Mouse (Mus musculus) limb, embryonic 15.5 days (tissue): ENCODE measurements around the gene Ucn2. TPM values are rescaled to one million over a fixed set of nuclear protein-coding genes. Genes with fewer than 3 reads are reported as not detected.

Source experiments
- microRNA counts: library from miRNA; unstranded; fragments of <30 nt; microRNA quantifications from one replicate; lab custom pipeline; 2016
- microRNA-seq: library from miRNA; unstranded; fragments of <30 nt; microRNA quantifications from one replicate; pipeline ENCODE4, GENCODE M21; 2016
- polyA plus RNA-seq: library from polyadenylated mRNA; unstranded; fragments of >200 nt; fragmentation: Nextera tagmentation; extraction: Ambion mirVana; gene quantifications from 2 replicates; pipeline ENCODE4 v1.2.1, GENCODE M21; 2015

Gene Ucn2
- polyA plus RNA-seq, 1 experiment from 2014 or later = 0.46 TPM

MicroRNAs within 50 kb of the gene (microRNA counts, 519-probe panel; counts per million panel counts)
- not detected for microRNA mmu-miR-711 (lab: Ali Mortazavi, UCI)

Small RNA genes within 50 kb of the gene (microRNA-seq; reads per million reads assigned to microRNA genes)
- not detected for gene Mir711

Other genes starting within 250 kb of the Ucn2 start
- gene Ip6k2, start 202.2 kb upstream of the Ucn2 start, polyA plus RNA-seq = 86.7 and 99.7 TPM in 2 replicates
- gene Nckipsd, start 177.6 kb upstream of the Ucn2 start, polyA plus RNA-seq = 17.7 and 19.0 TPM in 2 replicates
- 0.08 and 0.09 TPM in 2 replicates for gene Celsr3, start 159.7 kb upstream of the Ucn2 start, polyA plus RNA-seq
- 12.7 and 13.8 TPM in 2 replicates for gene Slc26a6, start 132.7 kb upstream of the Ucn2 start, polyA plus RNA-seq
- gene Tmem89, start 71.4 kb upstream of the Ucn2 start, polyA plus RNA-seq = 0.31 TPM in 1 of 2 replicates, not detected in the other
- gene Uqcrc1, start 49.4 kb upstream of the Ucn2 start, polyA plus RNA-seq = 427 and 499 TPM in 2 replicates
- gene Col7a1, start 32.4 kb upstream of the Ucn2 start, polyA plus RNA-seq = 19.4 and 24.4 TPM in 2 replicates
- 10.0 and 11.8 TPM in 2 replicates for gene Pfkfb4, start 5.8 kb downstream of the Ucn2 start, polyA plus RNA-seq
- 108 and 123 TPM in 2 replicates for gene Shisa5, start 52.6 kb downstream of the Ucn2 start, polyA plus RNA-seq
- 16.0 and 17.2 TPM in 2 replicates for gene Trex1, start 73.7 kb downstream of the Ucn2 start, polyA plus RNA-seq
- gene Atrip, start 88.1 kb downstream of the Ucn2 start, polyA plus RNA-seq = 25.4 and 27.4 TPM in 2 replicates
- gene Ccdc51, start 96.5 kb downstream of the Ucn2 start, polyA plus RNA-seq = 12.5 and 13.6 TPM in 2 replicates
- gene Tma7, start 96.6 kb downstream of the Ucn2 start, polyA plus RNA-seq = 487 and 558 TPM in 2 replicates
- 9.3 and 11.2 TPM in 2 replicates for gene Plxnb1, start 109.4 kb downstream of the Ucn2 start, polyA plus RNA-seq
- not detected in 2 replicates for gene Fbxw21, start 176.0 kb downstream of the Ucn2 start, polyA plus RNA-seq
- gene Fbxw13, start 210.0 kb downstream of the Ucn2 start, polyA plus RNA-seq = not detected in 2 replicates
- not detected in 2 replicates for gene Fbxw20, start 248.7 kb downstream of the Ucn2 start, polyA plus RNA-seq